Mouse (Mus musculus) induced T-regulatory cell, adult 2 months (primary cell): ENCODE measurements around the gene Aspn.
"Not testable (repeated sequence)": the region's sequence is repeated elsewhere in the genome, so short reads cannot be mapped to it uniquely, and the experiment has no call there.

Source experiments
- DNase-seq: peaks from one replicate; pipeline ENCODE4 v3.0.0-alpha.2; 2012; ENCODE audit warnings: low read depth

The Aspn gene

DNA sequence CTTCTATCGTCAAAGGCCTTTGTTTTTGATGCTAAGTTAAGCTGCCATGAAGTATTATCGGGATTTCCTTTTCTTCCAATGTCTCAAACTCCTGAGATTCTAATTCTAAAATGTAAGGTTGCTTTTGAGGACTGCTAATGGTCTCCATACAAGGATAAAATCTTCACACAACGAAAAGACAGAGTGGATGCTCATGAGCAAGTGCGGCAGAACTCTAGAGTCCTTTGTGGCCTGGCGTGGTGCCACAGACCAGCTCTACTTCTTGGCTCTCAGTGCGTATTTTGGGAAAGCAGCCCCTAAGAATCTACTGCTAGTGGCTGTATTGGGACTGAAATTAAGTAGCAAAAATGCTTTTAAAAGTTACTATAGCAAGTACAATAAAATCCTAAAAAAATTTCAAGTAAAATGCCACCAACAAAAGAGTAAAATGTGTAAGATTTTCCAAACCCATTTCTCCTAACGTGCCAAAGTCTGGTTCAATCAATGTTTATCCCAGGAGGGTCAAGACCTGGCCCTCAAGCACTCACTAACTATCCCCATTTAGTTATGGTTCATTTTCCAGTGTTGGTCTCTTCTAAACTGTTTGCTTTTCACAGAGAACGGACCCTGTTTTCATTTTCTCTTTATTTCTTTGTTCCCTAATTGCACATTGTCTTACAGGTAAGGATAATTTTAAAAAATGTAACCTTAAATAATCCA is 40.2 kb downstream of the Aspn start:
- DNase-seq: no peak

DNA sequence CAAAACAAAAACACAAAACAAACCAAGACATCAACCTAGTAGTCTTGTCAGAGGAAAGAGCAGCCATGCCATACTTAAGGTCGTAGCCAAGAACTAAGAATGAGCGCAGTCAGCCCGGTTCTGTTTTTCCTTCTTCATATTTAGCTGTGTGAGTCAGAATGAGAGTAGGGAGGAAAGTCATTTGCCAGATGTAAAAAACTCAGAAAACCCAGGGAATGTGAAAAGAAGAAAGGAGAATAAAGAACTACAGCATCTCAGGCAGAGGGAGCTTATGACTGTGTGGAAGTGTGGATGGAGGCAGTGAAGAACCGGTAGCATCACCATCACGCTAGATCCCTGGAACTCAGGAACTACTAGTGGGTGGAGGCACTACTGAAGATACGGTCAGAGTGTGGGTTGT is 41.8 kb downstream of the Aspn start:
- DNase-seq: no peak

DNA sequence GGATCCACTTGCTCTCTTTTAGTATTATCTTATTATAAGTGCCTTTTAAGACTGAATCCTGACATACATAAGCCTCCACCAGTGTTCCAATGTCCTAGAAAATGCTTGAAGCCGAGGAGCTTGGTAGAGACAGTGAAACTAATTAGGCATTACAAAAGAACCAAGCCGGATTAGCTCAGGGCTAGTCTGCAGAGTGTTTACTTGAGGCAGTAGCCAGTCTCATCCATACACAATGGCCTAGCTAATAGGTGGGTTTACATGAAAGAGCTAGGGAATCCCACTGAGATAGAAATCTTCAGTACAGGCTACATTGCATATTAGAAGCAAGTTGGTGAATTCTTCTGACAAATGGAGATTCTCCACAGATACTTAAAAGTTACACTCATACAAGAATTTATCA is 58.3 kb downstream of the Aspn start:
- DNase-seq: not testable (repeated sequence)

DNA sequence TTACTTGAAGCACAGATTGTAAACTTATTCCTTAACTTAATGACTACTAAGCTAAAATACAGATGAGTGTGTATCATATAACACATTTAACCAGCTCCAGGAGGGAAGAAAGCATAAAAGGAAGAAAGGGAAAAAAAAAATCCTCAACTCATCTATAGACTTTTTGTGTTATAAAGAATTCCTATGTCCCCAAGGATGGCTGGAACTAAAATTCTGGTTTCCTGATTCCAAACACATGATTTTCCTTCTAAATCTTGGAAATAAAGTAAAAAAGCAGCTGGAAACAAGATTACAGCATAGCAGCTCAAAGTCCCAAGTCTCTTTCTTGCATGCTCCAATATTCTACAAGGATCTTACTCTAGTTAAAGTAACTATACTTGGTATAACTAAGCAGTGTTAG is 59.4 kb downstream of the Aspn start:
- no peak for DNase-seq

DNA sequence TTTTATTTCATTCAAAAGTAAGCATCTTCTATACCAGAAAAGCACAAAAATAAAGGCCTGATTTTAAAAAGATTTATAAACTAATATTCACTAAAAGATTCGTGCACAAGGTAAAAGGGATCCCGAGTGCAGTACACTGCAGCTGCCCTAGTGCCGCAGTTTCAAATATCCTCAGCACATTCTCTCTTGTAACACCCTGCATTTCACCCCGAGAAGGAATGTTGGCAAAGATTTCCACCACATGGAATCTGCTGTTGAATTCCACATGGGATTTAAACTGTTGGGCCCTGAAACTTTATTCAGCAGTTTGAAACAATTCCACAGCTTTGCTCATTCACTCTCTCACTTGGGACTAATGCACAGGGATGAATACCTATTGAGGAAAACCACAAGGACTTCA is 63.5 kb downstream of the Aspn start, which contains the start of gene Ogn:
Ogn (plus strand) TSS at position 333 of the 400 bp plus-strand sequence.
- DNase-seq: no peak

DNA sequence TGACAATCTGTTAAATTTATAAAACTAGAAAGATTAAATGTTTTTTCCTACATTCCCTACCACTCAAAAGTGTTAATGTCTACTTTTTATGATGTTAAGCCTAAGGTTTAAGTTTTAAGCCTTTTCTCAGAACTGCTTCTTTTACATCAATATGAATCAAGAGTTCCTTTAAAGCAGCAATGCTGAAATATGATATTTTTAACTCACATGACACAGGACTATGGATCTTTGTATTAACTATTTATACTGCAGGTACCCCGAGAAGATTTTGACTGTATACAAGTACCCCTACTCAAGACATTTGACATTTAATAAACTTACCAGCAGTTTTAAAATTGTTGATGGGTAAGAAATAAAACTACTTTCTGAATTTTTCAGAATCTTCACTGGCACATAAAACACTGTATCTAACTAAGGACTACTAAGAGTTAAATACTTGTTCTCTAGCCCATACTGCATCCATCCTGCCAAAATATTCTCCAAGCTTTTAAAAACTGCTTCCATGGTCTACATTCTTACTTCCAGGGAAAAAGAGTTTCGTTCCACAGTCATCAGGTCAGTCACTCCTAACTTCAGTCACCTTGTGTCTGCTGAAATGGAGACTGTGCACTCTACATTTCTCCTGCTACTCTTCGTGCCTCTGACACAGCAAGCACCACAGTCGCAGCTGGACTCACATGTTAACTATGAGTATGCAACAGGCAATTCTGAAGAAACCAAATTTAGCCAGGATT is 64.5 kb downstream of the Aspn start:
- DNase-seq: no peak

DNA sequence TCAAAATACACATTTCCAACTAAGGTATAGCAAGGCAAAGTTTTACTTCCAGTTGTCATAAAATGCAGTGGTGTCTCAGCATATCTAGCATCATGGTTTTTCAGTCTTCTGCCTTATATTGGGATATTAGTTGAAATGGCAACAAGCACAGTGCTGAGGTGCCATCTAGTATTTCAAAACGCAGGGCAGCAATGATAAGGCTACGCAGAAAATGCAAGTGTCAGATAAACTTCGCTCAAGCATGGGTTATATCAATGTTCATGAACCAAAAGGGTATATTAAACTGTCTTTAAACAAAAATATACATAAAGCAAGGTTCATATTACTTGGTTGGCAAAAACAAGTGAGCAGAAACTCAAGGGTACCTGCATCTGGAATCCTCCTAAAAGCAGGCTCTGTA is 72.8 kb downstream of the Aspn start:
- DNase-seq: no peak
